Mouse (Mus musculus): ENCODE data around the gene Sipa1l3.

Gene Sipa1l3

DNA sequence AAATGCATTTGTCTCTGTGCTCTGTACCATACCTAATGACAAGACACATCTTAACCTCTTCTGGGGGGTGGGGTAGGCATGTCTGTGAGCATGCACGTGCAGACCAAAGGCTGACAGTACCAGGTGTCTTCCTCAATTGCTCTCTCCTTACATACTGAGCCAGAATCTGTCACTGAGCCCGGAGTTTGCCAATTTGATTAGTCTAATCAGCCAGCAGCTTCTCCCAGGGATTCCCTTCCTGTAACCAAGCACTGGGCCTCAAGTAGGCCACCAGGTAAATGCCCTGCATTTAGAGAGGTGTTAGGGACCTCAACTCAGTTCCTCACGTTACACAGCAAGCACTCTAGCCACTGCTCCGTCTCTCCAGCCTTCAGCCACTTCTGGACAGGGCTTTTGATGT is 38.3 kb downstream of the Sipa1l3 start:
- DNase-seq = no peak

- DNase-seq = no peak
Observed at GRCm38 (mm10) chr7:29475005-29475404, 43.4 kb downstream of the Sipa1l3 start.

DNA sequence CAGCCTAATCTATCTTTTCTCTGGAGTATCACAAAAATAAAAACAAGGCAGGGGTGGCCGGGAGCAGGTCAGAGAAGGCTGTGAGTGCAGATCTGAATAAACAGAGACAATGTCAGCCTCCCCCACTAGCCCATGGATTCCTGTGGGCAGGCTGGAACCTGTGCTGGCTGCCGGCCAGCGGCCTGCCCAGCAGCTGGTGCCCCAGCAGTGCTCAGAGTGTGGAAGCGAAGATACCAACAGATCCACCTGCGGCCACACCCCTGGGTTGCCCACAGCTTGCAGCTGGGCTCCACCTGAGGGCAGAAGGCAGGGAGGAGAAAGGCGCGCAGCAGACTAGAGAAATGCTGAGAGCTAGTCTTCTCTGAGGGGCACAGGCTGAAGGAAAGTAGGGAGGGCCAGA is 47.1 kb downstream of the Sipa1l3 start:
- DNase-seq = peak; percentile 36

GRCm38 (mm10) chr7:29469602-29470344 is 48.7 kb downstream of the Sipa1l3 start:
- DNase-seq = peak; percentile 52

DNA sequence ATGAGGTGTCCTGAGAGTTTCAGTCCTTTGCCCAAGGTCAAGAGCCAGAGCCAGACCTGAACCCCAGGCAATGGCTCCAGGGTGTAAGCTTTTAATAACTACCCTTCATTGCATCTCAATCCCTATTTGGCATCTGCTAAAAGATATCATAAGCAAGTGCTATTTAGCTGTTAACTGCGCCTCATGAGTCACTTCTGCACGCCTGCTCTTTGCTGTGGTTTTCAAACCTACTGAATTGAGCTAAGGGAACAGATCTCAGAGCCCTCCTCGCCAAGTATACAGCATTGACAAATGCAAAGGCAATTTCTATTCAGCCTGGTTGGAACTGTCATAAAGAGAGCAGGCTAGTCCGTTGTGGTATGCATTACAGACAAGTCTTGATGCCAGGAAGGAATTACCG is 49.8 kb downstream of the Sipa1l3 start:
- no peak for DNase-seq

DNA sequence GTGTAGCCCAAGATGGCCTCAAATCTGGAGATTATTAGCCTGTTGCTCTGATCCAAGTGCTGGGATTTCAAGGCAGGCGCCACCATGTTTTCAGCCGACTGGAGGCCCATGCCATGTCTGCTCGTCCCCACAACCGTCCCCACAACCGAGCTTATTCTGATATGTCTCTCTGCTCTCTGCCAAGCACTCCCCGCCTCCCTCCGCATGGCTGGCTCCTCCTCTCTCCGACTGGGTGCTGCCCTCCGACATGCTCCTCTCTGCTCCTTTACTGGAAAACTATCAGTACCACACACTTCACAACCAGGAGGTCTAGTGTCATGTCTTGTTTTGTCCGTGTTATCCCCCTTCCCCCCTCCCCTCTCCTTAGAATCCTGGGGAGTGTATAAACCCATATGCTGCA is 51.9 kb downstream of the Sipa1l3 start:
- no peak for DNase-seq

DNA sequence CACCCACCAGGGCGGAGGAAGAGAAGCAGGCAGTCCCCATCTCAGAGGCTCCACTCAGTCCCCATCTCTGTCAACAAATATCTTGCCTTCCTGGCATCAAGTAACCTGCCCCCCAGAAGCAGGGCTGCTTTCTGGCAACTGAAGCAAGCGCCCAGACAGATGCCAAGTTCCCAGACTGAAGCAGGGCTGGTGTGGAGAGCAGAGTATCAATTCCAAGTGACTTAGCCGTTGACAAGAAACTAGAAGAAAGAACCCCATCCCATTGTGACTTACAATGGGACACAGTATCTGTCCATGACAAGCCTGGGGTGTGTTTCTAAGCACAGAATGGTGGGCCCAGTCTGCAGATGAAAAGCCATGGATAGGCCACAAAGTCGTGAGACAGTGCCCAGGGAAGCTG is 52.7 kb downstream of the Sipa1l3 start:
- DNase-seq = no peak

GRCm38 (mm10) chr7:29462820-29463219 is 55.6 kb downstream of the Sipa1l3 start:
- DNase-seq = no peak

DNA sequence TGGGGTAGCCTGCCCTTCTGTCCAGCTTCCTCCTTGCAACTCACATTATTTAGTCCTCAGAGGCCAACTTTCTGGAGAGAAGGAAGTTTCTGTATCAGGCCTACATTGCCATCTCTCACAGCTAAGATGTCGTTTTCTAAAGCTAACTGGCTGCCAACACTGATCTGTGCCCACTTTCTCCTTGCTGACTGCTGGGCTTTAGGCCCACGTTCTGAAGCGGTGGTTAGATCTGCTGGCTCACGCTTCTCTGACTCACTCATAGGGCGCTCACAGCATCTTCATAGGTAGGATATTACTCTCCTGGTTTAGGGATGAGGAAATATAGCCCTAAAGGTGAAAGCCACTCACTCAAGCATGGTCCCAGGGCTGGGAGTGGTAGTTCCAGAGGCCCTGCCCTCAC is 56.3 kb downstream of the Sipa1l3 start:
- no peak for DNase-seq

GRCm38 (mm10) chr7:29461557-29461956 is 56.9 kb downstream of the Sipa1l3 start:
- DNase-seq = no peak

- DNase-seq = peak; percentile 36
Observed at GRCm38 (mm10) chr7:29458889-29459740, 59.3 kb downstream of the Sipa1l3 start.

- peak; percentile 71 for DNase-seq
Observed at GRCm38 (mm10) chr7:29457772-29458171, 60.7 kb downstream of the Sipa1l3 start.

DNA sequence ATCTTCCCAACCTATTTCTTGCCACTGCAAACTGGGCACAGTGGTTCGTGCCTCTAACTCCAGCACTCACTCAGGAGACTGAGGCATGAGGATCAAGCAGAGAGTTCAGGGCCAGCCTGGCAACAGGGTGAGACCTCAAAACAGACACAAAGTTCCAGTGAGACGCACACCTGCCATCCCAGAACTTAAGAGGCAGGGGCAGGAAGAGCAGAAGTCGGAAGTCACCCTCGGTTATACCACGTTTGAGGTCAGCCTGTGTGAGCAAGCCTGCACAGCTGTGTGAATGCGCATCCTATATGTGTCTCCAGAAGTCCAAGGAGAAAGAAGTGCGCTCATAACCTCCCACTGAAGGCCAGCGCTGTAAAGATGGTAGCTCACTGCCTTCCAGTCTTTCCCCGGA is 61.7 kb downstream of the Sipa1l3 start:
- DNase-seq = no peak

DNA sequence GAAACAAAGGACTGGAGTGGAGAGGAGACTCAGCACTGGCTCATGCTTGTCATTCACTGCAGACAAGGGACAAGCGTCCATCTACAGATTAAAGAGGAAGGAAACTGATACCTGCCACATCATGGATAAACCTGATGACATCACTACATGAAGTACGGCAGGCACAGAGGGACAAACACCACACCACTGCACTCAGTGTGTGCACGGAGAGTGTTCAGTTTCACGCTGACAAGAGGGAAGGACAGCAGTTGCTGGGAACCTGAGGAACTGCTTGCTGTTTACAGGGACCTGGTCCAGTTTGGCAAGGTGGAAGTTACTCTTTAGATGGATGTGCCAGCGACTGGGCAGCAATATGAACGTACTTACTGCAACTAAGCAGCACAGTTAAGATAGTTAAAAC is 62.9 kb downstream of the Sipa1l3 start:
- no peak for DNase-seq

DNA sequence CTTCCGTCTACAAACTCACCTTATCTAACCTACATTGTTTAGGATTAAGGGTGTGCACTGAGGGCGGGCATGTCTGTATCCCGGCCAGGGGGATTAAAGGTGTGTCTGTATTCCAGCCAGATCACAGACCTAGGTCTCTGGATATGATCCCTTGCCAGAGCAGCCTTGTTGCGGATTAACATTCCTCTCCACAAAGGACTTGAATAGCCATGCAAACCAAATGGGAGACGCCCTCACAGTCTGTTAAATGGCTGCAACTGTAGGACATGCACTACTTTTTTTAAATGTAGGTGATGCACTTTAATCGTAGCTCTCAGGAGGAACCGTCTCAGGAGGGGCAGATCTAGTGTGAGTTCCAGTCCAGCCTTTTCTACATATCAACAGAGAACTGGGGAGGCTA is 63.5 kb downstream of the Sipa1l3 start:
- no peak for DNase-seq

GRCm38 (mm10) chr7:29452991-29453741 is 65.3 kb downstream of the Sipa1l3 start:
- peak; percentile 79 for DNase-seq

DNA sequence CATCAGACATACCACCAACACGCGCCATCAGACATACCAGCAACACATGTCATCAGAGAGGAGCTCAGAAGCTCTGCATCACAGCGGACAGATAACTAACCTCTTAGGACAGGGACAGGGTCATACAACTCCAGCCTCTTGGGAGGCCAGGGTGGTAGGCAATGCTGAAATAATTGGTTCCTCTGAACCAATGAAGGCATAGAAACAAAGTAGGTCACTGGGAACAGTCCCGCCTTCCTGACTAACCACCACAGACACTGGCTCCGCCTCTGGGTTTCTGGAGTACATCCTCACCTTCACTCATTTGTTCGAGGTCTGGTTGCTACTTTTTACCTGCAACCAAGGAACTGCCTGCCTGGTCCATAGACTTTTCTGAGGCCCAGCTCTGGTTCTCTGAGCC is 66.1 kb downstream of the Sipa1l3 start:
- DNase-seq = no peak

DNA sequence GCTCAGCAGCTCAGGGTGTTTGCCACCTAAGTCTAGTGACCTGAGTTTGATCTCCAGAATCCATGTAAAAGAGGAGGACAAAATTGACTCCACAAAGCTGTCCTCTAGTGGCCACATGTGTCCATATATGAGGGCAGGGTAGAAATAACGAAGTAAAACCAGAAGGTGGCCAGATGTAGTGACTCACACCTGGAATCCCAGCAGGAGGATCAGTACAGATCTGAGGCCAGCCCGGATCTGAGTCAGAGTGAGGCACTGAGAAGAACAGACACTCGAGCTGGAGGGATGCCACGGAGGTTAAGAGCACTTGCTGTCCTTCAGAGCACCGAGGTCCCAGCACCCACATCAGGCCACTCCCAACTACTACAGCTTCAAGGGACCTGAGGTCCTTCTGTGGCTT is 68.3 kb downstream of the Sipa1l3 start:
- DNase-seq = no peak

- DNase-seq = no peak
Observed at GRCm38 (mm10) chr7:29448830-29449229, 69.6 kb downstream of the Sipa1l3 start.

- DNase-seq = no peak
Observed at GRCm38 (mm10) chr7:29447147-29447829, 71.2 kb downstream of the Sipa1l3 start.

- DNase-seq = no peak
Observed at GRCm38 (mm10) chr7:29446156-29446555, 72.3 kb downstream of the Sipa1l3 start.

- DNase-seq = no peak
Observed at GRCm38 (mm10) chr7:29444527-29444926, 73.9 kb downstream of the Sipa1l3 start.

GRCm38 (mm10) chr7:29444070-29444469 is 74.4 kb downstream of the Sipa1l3 start:
- no peak for DNase-seq

Measured in kidney, adult 9 months (tissue).